Mouse (Mus musculus) testis, postnatal 10 days (tissue): ENCODE data around the gene Crybg2.

Experiments
- DNase-seq: peaks from one replicate; pipeline ENCODE4 v3.0.0; 2021; ENCODE audit warnings: low spot score

Gene Crybg2

DNA sequence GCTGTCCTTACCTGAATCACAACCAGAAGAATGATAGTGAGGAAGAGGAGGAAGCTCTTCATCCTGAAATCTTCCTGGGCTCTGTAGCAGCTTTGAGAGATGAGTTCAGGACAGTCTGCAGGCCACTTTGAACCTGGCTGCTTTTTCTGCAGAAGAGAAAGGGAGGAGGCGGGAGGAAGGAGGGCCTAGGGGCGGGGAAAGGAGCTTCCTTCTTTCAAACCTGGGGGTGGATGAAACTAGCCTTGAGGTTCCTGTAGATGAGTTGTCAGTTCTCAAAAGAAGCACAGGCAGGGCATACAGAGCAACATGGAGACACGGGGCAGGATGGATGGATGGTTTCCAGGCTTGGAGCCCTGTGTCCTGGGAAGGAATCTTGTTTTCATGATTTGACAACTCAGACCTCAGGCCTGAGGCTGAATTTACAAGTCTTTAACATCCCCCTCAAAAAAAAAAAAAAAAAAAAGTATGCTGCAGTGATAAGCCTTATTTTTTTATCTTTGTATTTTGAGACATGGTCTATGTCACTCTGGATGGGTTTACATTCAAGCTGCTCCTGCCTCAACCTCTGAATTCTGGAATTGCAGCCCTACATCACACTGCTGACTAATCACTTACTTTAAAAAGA is 34.4 kb downstream of the Crybg2 start, which contains the start of gene Cd52:
TSS of gene Cd52 (minus strand) at position 160 of the 625 bp plus-strand sequence.
- no peak for DNase-seq

DNA sequence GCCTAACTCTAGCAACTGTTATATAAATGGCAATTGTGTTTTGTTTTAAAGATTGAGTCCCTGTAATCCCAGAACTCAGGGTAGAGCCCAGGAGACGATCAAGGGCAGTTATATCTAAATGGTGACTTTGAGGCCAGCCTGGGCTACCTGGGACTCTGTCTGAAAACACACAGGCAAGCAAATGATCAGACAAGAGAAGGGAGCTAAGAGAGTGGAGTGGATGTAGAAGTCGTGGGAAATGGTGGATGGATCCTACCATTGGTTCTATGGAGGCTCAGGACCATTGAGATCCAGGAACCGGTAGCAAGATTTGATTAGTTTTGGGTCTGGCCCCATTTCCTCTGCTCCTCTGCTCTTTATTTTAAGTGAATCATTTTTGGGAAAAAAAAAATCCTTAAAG is 35.5 kb downstream of the Crybg2 start:
- DNase-seq, result no peak

DNA sequence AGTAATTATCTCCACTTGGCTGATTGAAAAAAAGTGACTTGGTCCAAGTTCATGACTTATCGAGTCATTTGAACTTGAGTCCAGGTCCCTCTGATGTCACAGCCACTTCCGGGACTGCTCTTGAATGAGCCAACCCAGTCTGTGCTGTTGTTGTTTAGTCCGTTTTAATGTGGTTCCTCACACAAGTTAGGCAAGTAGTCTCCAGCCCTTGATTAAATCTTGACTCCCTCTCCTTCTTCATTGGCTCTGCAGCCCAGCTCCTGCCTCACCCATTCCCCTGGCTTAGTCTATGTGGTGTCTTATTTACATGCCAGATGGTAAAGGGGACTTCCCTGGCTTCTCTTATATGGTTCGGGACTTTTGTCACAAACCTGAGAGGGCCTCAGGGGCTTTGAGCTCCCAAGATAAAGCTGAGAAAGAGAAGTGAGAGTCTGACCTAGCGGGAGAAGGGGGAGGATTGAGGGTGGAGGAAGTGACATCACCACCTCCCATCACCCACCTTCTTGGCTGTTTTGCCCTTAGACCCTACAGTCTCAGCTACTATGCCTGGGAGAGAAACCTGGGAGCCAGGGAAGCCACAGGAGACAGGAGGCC is 36.5 kb downstream of the Crybg2 start:
- DNase-seq, result no peak

DNA sequence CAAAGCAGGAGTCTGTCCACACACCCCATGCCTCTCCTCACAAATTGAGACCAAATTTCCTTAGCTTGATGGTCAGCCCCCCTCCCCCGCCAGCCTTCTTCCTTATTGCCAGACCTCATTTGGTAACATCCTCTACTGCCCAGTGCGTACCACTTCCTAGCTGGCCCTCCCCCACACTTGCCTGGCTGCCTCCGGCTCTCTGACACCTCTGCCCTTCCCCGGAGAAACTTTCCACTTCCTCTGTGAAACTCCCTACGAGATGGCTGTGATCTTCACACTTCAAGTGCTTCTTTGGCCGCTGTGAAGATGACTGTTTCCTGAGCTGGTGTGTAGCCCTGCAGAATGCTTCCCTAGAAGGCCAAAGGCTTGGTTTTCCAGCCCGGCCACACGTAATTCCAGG is 38.0 kb downstream of the Crybg2 start:
- DNase-seq, result no peak

DNA sequence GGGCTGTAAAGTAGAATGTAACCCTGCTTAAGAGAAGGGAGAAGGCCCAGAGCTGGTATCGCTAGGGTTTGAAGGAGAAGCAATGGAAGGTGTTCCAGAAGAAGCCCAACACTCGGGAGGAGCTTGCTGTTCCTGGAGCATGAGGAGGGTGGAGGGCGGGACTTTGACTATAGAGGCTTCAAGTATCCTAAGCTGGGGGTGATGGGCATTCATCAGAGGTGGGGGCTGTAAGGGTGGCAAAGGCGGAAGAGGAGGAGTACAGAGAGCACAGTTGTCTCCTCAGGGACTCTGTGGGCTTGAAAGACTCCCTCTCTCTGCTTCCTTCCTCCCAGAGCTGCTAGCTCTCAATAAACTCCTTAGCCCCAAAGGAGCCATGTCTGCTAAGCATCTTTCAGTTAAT is 39.6 kb downstream of the Crybg2 start:
- no peak for DNase-seq

DNA sequence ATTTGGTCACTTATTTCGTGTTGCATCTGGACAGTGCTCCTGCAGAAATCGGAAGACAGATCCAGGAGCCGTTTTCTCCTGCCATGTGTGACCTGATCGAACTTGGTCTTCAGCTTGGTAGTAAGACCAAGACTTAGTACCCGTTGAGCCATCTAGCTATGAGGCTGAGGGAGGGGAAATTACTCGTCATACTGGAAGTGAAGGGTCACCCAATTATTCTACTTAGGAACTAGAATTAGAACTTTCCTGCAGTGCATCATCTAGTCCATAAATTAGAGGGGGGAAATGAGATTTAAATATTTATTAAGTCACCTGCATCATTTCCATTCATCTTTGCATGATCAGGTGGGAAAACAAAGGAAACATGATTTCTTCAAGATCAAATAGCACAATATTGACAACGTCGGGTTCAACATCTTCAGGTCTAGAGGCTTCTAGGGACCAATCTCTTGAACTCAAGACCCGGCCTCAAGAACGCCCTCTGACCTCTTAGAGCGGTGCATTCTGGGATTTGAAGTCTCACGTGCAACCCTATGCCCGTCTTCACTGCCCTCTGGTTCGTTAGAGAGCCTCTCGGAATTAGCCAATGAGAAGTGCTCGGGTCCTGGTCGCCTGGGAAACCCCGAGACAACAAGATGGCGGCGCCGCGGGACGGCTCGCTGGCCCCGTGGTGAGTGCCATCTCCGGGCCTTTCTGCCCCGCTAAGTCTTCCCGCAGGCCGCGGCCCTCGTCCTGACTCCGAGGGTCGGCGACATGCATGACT is 41.5 kb downstream of the Crybg2 start, which contains the start of gene Ubxn11:
TSS of gene Ubxn11 (plus strand) at position 592 of the 763 bp plus-strand sequence.
- peak; percentile 89 for DNase-seq

DNA sequence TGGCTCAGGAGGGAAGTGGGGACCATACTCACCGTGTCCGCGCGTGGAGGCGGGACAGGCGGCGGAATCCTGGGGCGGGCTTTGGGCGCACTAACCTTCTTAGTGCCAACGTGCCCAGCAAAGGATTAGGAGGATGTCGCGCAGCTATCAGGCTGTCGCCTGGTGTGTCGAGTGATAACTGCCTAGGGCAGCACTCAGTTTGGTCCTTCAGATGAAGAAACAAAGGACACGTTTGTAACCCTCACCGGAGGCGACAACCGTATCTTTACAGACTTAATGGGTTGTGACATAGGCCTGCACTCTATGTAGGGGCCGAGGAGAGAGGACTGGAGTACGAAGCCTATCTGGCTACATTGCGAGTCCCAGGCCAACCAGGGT is 42.1 kb downstream of the Crybg2 start:
- no peak for DNase-seq

DNA sequence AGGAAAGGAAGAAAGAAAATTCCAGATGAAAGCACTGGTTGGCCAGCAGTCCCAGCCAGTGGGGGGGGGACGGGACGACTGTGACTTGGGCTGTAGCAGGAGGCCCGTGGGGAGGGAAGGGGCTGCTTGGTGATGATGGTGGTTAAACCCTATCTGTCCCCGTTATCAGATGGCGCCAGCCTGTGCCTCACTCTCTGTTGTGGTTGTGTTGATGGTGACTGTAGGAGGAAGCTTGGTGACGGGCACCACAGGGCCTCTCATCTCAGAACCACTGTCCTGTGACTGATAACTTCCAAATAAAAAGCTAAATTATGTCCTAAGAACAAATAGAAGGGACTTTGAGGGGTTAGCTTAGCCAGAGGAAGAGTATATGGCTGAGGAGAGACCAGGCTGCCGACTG is 45.5 kb downstream of the Crybg2 start:
- no peak for DNase-seq

DNA sequence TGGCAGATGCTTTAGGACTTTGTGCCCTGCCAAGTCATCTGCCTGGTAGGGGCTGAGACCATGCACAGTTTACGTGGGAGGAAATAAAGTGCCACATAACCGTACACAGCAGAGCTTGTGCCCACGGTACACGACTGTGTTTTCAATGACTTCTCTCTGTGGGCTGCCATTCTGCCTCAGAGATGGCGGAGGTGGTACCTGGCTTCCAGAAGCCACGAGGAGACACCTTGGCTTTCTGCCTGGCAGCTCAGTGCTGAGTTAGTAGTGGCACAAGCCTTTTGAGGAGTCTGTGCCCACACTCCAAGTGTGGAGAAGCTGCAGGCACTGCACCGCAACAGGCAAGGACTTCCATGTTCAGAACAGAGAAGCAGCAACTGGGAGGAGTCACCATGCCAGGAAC is 47.1 kb downstream of the Crybg2 start:
- DNase-seq, result no peak

DNA sequence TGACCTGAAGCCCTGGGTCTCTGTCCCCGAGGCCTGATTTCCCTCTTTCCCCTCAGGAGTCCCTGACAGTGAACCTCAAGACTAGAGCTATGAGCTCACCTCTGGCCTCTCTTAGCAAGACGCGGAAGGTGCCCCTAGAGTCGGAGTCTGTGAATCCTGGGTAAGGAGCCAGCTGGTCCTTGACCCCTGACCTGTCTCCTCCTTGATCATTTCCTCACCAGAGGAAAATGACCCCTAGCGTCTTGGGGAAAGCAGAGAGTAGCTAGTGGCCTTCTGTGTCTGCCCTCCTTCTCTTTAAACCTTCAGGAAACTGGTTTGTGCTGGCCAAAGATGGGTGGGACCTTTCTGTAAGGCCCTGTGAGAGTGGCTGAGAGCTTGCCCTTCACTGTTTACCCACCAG is 47.6 kb downstream of the Crybg2 start:
- DNase-seq, result no peak

DNA sequence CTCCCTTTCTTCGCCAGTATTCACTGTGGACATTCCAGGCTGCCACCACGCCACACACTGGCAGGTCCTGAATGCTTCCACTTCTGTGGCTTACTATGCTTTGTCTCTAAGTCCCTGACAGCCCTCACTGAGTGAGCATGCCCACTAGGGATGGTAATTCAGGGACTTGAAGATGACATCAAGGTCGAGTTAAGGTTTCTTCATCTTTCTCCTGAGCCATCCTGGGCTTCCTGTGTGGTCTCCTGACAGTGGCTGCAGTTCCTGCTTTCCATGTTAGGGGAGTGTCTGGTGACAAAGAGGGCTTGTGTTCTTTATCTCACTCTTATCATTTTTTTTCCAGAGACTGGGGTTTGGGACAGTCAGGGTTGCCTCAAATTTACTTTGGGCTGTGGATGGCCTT is 50.0 kb downstream of the Crybg2 start:
- DNase-seq, result no peak

DNA sequence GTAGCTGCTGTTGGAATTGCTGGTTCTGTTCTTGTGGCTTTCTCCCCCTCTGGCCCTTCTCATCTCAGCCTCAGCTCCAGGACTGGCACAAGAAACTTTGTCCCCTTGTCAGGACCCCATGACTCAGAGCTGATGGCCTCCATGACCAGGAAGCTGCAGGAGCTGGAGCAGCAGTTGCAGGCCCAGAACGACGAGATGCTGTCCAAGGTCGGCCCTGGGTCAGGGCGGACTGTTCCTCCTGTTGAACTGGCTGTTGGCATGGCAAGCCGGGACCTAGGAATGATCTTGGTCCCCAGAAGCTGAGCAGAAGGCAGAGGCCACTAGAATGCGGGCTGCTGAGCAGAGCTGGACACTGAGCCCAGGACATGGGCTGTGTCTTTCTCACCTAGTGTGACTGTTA is 51.8 kb downstream of the Crybg2 start:
- DNase-seq, result no peak

DNA sequence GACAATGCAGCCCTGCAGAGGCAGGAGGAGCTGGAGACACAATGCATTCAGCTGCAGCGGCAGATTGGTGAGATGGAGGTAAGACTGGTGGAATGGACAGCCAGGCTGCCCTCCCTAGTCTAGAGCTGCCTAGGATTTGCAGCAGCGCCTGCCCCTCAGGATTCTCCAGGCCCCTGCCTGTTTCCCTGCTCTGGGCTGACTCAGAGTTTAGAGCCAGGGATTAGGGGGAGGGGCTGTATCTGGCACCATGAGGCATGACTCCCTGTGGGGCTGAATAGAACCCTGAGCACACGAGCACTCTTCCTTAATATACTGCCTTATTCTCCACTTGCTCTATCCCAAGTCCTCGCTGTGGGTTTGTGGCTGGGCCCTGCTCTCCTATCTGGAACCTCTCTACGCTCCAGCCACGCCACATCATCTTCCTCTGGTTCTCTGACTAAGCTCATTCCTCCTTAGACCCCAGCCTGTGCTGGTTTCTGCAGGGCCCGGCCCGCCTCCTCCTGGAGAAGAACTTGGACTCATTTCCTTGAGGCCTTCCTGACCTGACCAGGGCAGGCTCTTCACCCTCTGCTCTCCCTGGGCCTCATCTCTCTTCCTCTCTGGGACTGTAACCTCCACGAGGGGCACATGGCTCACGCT is 52.9 kb downstream of the Crybg2 start:
- no peak for DNase-seq

DNA sequence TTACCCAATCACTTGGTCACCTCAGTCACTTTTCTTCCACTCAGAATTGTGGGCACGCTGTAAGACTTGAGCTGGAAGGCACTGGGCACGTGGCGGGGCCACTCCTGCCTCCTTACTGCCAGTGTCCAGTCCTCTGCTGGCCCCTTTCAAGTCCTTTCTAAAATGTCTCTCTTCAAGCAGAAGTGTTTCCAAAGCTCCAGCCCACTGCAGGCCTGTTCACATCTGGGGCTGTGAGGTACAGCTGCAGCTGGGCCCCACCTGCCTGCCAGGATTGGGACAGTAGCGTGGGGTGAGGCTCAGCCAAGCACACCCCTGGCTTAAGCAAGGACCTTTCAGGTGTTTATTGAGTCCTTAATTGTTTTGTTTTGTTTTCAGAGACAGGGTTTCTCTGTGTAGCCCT is 53.4 kb downstream of the Crybg2 start:
- no peak for DNase-seq

DNA sequence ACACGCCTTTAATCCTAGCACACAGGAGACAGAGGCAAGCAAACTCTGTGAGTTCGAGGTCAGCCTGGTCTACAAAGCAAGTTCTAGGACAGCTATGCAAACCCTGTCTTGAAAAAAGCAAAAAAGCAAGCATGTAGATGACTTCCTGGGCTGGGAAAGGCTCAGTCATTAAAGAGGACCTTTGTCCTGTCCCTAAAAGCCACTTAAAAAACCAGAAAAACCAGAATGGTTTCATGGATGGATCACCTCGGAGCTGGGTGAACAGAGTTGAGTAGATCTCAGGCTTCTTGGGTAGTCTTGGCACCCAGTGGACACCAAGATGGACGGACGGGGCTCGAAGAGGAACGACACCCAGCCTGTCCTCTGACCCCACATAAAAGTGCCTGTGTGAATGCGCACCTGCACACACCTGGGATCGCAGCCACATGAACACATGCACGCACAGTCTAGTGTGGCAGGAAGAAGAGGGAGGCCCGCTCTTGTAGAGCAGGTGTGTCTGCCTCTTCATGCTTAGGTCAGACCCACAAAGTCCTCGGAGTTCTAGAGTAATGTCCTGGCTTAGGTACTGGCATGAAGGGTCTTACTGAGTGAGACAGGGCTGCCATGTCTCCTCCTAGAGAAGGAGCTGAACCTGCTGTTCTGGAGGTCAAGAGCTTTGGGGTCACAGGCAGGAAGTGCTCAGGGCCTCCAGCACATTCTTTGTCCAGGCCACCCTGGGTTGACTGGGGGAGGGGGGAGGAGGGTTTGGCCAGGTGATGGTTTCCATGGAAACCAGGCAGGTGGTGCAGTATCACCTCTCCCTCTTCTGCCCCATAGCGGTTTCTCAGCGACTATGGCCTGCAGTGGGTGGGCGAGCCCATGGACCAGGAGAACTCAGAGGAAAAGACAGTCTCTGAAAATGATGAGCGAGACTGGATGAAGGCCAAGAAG is 54.9 kb downstream of the Crybg2 start:
- DNase-seq, result no peak

DNA sequence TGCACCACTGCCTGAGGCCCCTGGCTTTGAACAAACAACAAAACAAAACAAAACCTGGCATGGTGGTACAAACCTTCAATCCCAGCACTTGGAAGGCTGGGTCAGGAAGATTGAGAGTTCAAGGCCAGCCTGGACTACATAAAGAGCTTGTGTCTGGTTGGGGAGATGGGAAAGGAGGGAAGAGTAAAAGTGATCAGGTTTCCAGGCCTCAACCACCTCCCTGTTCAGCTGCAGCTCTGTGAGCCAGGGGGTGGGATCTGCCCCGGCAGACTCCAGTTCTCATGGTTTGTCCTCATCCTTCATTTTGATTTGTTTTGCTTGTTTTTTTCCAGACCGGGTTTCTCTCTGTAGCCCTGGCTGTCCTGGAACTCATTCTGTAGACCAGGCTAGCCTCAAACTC is 55.9 kb downstream of the Crybg2 start:
- no peak for DNase-seq

DNA sequence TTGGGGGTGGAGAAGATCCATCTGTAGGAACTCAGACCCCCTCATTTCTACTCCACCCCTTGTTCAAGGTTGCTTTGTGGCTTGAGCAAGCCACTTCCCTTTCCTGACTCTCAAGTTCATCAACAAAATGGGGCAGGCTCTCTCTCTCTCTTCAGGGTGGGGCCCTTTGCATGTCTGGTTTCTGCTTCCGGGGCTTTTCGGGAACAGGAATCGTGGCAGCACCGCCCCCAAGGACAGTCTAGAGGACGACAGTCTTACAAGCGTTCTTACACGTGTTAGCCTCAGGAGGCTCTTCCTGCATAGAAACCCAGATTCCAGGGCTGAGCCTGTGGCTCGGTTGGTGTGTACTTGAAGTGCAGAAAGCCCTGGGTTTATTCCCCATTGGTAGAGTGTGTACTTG is 56.4 kb downstream of the Crybg2 start:
- DNase-seq, result no peak

DNA sequence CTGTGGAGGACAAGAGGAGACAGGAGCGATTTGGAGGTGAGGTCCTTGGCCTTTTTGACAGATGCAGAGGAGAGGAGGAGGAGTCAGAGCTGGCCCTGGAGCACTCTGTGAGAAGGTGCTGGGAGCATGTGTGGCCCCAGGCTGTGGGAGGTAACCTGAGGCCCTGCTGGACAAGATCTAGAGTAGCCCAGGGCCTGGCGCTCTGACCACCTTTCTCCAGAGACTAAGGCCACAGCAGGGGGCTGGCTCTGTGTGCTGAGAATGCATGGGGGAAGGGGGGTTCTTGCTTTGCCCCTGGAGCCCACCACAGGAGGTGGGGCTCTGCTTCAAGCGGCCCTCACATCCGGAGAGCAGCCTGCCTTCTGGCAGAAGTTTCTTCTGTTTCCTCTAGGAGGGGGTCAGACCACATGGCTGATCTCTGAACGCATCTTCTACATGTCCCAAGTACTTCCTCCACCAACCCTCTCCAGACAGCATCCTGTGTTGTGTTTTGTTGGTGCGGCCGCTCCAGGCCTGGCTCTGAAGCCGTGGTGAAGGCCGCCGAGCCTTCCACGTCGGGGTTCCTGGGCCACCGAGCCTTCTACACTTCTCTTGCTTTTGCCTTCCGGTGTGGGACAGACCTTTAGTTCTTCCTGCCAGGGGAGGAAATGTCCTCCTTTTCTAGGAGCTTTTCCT is 57.6 kb downstream of the Crybg2 start:
- no peak for DNase-seq

DNA sequence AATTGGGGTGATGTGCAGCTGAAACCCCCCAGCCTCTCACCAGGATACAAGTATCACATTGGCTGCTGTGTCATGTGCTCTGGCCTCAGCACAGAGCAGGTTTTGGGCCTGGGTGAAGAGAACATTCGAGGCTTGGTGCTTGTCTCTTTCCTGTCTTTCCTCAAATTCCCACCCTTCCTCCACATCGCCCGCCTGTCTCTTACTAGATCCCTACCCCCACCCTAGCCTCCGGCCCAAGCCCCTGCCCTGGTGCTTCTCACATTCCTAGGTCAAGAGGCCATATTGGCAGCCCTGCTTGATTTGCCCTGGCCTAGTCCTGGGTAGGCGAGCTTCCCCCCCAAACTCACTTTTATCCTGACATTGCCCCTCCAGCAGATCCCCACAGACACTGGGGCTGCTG is 58.4 kb downstream of the Crybg2 start:
- DNase-seq, result no peak

DNA sequence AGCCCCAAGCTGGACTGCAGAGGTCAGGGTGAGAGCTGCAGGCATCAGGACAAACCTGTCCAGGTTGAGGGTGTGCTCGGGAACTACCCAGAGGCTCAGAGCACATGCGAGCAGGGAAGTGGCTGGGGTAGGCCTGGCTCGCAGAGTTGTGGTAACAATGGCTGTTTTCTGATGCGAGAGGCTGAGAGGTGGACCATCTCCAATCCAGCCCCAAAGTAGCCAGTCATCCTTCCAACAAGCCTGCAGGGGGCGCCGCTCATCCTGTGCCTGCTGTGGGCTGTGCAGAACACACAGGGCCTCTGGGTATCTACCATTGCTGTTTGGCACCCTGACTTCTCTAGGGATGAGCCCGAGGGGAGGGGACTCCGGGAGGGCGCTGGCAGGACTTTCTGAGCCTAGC is 59.0 kb downstream of the Crybg2 start:
- DNase-seq, result peak; percentile 56

DNA sequence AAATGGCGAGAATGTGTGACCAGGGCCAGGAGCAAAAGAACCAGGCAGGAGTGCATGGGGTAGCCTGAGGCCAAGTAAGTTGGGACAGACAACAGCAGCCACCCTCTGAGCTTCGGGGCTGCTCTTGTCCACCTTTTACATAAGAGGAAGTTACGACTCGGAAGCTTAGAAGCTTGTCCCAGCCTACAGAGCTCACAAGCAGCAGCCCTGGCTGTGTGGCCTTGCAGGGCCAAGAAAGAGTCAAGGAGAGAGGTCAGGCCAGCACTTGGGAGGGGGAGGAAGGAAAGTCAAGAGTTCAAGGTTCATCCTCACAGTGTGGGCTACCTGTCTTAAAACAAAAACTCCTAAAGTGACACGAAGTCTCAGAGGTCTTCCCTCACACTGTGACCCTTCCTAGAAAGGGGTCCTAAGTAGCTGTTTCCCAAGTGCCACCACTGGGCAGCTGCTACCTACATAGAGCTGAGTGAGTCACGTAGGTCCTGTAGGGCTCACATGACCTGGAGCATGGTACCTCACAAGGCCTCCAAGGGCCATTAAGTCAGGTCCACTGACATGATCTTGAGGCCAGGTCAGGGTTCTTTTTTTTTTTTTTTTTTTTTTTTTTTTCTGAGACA is 59.7 kb downstream of the Crybg2 start:
- DNase-seq, result peak; percentile 36
